Mouse (Mus musculus): Measurements from ENCODE around the gene Pih1d2.

DNA sequence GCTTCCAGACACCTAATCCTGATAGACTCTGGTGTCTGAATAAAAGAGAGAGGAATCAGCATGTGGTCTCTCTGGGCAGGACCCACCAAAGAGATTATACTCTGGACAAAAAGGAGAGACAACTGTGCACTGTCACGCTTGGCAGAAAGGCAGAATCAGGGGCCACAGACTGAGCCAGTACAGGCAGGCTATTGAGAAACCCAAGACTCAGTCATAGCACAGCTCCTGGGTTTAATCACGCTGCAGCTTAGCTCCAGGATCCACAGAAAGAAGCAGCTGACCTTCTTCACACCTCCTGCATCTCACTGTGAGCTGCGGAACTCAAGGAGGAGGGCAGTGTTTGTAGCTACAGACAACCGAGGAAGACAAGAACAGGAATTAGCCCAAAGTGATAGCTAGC is 36.8 kb upstream of the Pih1d2 start:
- TF ChIP-seq CTCF (IDR thresholded peaks at IDR 0.05; ENCODE audit: control insufficient read depth, insufficient read depth, insufficient replicate concordance, low read depth, low read length): no peak
- TF ChIP-seq POLR2A (IDR thresholded peaks at IDR 0.05; ENCODE audit: control insufficient read depth, low read depth, low read length): no peak

Data from testis, adult 2 months (tissue).